Mouse (Mus musculus) intestine, postnatal 0 days (tissue): Measurements from ENCODE around the gene Ccdc28a. TPM values are rescaled to one million over a fixed set of nuclear protein-coding genes. Genes with fewer than 3 reads are reported as not detected.

Source experiments
- ATAC-seq: fragments of 200-750 bp; cut with Nextera tagmentation; 2 replicates; pipeline ENCODE4 v1.8.0; 2017; ENCODE audit warnings: mild to moderate bottlenecking, moderate TSS enrichment, moderate library complexity
- H3K27ac ChIP-seq: fragments of 300-500 bp; sonication (generic); 2 replicates; pipeline ENCODE4 v1.5.1; 2014; ENCODE audit warnings: mild to moderate bottlenecking, low read depth, low read length, moderate library complexity
- H3K27me3 ChIP-seq: fragments of 300-500 bp; sonication (generic); replicated peaks from 2 replicates; pipeline ENCODE4 v1.6.1; 2014; ENCODE audit warnings: low read length, mixed read lengths; ENCODE audit not compliant: control insufficient read depth, insufficient read depth
- H3K36me3 ChIP-seq: fragments of 300-500 bp; sonication (generic); 2 replicates; pipeline ENCODE4 v1.6.1; 2014; ENCODE audit warnings: mild to moderate bottlenecking, moderate library complexity; ENCODE audit not compliant: control insufficient read depth, insufficient read depth
- H3K4me1 ChIP-seq: fragments of 300-500 bp; sonication (generic); replicated peaks from 2 replicates; pipeline ENCODE4 v1.6.1; 2014; ENCODE audit warnings: antibody characterized with exemption, low read length, mixed read lengths; ENCODE audit not compliant: control insufficient read depth, insufficient read depth
- H3K4me2 ChIP-seq: fragments of 300-500 bp; sonication (generic); replicated peaks from 2 replicates; pipeline ENCODE4 v1.6.1; 2014; ENCODE audit warnings: low read depth, mild to moderate bottlenecking, moderate library complexity
- H3K4me3 ChIP-seq: fragments of 300-500 bp; sonication (generic); 2 replicates; pipeline ENCODE4 v1.5.1; 2014; ENCODE audit warnings: low read depth, low read length
- H3K9ac ChIP-seq: fragments of 300-500 bp; sonication (generic); 2 replicates; pipeline ENCODE4 v1.6.1; 2014; ENCODE audit warnings: mild to moderate bottlenecking, low read depth, low read length
- H3K9me3 ChIP-seq: fragments of 300-500 bp; sonication (generic); 2 replicates; pipeline ENCODE4 v1.6.1; 2016; ENCODE audit warnings: mixed run types; ENCODE audit not compliant: control insufficient read depth
- CTCF ChIP-seq: sonication (generic); IDR thresholded peaks from 2 replicates; pipeline ENCODE4 v1.5.1; 2016; ENCODE audit warnings: low read depth, mild to moderate bottlenecking, control low read depth, antibody characterized with exemption, moderate library complexity
- WGBS: fragments of 180-500 bp; shearing (Covaris S2); extraction: QIAGEN DNeasy Blood & Tissue Kit; methylation state at CpG from one replicate; pipeline ENCODE4 v1.1.7; 2014; 5-methylcytosine and 5-hydroxymethylcytosine counted together
- polyA plus RNA-seq: library from polyadenylated mRNA; unstranded; fragments of >200 nt; fragmentation: Nextera tagmentation; extraction: Ambion mirVana; gene quantifications from 2 replicates; pipeline ENCODE4 v1.2.1, GENCODE M21; 2015

The Ccdc28a gene
- polyA plus RNA-seq, 1 experiment from 2014 or later: 36.6 TPM

- no peaks in the 10 kb centered on the region for H3K27me3 ChIP-seq
- H3K9ac ChIP-seq: no peak overlapping the region
- 72% methylated on average over 4 of the region's 4 CpGs for WGBS
- no peaks in the 10 kb centered on the region; the same call in 1 of the 2 replicates for H3K4me1 ChIP-seq
- no peaks in the 10 kb centered on the region for H3K9me3 ChIP-seq
- no peak overlapping the region for H3K27ac ChIP-seq
- ATAC-seq: no peak
- TF ChIP-seq CTCF: no peak
- peaks cover 6% of the 10 kb centered on the region; the same call in 1 of the 2 replicates for H3K36me3 ChIP-seq
- no peak overlapping the region for H3K4me3 ChIP-seq
- no peak overlapping the region for H3K4me2 ChIP-seq
These were observed 21.4 kb downstream of the Ccdc28a start for GRCm38 (mm10) chr10:18213373-18213772.

- TF ChIP-seq CTCF: peak; percentile 90
- Histone ChIP-seq H3K4me2 (no peak within 1 kb of the TSS; the same call in 1 of the 2 replicates), H3K9me3 (no peaks in the 10 kb centered on the region), H3K36me3 (peaks cover 3% of the 10 kb centered on the region; the same call in 1 of the 2 replicates), H3K27ac (no peak within 1 kb of the TSS), H3K4me1 (no peaks in the 10 kb centered on the region; the same call in 1 of the 2 replicates), H3K4me3 (no peak within 1 kb of the TSS), H3K9ac (no peak within 1 kb of the TSS), H3K27me3 (no peaks in the 10 kb centered on the region)
- 9% methylated on average over 11 of the region's 11 CpGs for WGBS
- peak; percentile 49; the same call in 1 of the 2 replicates for ATAC-seq
These were observed 24.1 kb downstream of the Ccdc28a start, which contains the start of gene Ect2l for GRCm38 (mm10) chr10:18210726-18211125. TSS of gene Ect2l (minus strand) at chr10:18210890.

GRCm38 (mm10) chr10:18210119-18210518 lies 24.7 kb downstream of the Ccdc28a start:
- Histone ChIP-seq H3K4me1 (no peaks in the 10 kb centered on the region; the same call in 1 of the 2 replicates), H3K4me3 (no peak overlapping the region), H3K9me3 (no peaks in the 10 kb centered on the region), H3K4me2 (no peak overlapping the region), H3K36me3 (peaks cover 3% of the 10 kb centered on the region; the same call in 1 of the 2 replicates), H3K27me3 (no peaks in the 10 kb centered on the region), H3K9ac (no peak overlapping the region), H3K27ac (no peak overlapping the region)
- 56% methylated on average over 6 of the region's 6 CpGs for WGBS
- ATAC-seq: no peak
- TF ChIP-seq CTCF: no peak

GRCm38 (mm10) chr10:18204067-18204466 lies 30.7 kb downstream of the Ccdc28a start:
- Histone ChIP-seq H3K27me3 (no peaks in the 10 kb centered on the region), H3K9me3 (no peaks in the 10 kb centered on the region), H3K27ac (no peak overlapping the region), H3K4me2 (no peak overlapping the region; the same call in 1 of the 2 replicates), H3K36me3 (no peaks in the 10 kb centered on the region), H3K4me3 (no peak overlapping the region), H3K9ac (no peak overlapping the region), H3K4me1 (no peaks in the 10 kb centered on the region)
- TF ChIP-seq CTCF: no peak
- no peak for ATAC-seq
- WGBS: 28% methylated on average over 7 of the region's 7 CpGs

DNA sequence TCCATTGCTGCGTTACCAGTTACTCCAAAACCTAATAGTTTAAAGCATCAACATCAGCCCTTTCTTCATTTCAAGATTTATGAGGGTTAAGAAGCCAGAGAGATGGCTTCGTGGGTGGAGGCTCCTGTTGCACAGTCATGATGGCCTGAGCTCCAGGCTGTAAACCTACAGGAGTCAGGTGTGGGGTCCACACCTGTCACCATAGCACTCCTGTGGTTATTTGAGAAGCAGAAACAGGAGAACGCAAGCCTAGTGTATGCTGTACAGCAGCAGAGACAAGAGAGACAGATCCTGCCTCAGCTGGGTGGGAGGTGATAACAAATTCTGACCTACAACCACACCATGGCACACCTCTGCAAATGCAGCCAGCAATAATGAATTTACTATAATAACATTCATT lies 32.4 kb downstream of the Ccdc28a start:
- no peak for TF ChIP-seq CTCF
- H3K4me1 ChIP-seq: no peaks in the 10 kb centered on the region
- no peaks in the 10 kb centered on the region for H3K9me3 ChIP-seq
- 79% methylated on average over 3 of the region's 3 CpGs for WGBS
- no peak for ATAC-seq
- no peak overlapping the region for H3K4me3 ChIP-seq
- H3K27ac ChIP-seq: no peak overlapping the region
- H3K4me2 ChIP-seq: no peak overlapping the region
- H3K27me3 ChIP-seq: no peaks in the 10 kb centered on the region
- H3K9ac ChIP-seq: no peak overlapping the region
- H3K36me3 ChIP-seq: no peaks in the 10 kb centered on the region

GRCm38 (mm10) chr10:18200656-18201055 lies 34.1 kb downstream of the Ccdc28a start:
- Histone ChIP-seq H3K9me3 (no peaks in the 10 kb centered on the region), H3K4me2 (no peak overlapping the region), H3K36me3 (no peaks in the 10 kb centered on the region), H3K9ac (no peak overlapping the region), H3K4me3 (no peak overlapping the region), H3K27me3 (no peaks in the 10 kb centered on the region), H3K27ac (no peak overlapping the region), H3K4me1 (no peaks in the 10 kb centered on the region)
- no peak for ATAC-seq
- no peak for TF ChIP-seq CTCF
- 76% methylated on average over 9 of the region's 9 CpGs for WGBS

DNA sequence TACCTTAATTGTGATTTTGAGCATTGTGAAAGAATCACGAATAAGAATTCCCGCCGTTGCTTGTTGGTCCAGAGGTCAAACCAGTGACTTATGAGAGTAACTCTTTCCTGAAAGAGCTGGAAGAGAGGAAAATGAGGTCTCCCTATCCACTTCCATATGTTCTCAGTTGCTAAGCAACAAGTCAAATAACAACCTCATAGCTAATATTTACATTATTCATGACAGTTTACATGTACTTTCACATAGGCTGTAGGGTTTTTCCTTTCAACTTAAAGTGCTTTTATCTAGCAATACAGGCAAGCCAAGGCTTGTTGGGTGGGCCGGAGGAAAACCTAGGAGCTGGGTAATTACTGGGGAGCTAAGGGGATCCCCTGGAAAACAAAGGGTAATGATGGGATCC lies 34.9 kb downstream of the Ccdc28a start:
- H3K9ac ChIP-seq: no peak overlapping the region
- no peak for ATAC-seq
- no peak overlapping the region for H3K4me2 ChIP-seq
- 38% methylated on average over 4 of the region's 4 CpGs for WGBS
- H3K36me3 ChIP-seq: no peaks in the 10 kb centered on the region
- TF ChIP-seq CTCF: no peak
- H3K27ac ChIP-seq: no peak overlapping the region
- no peak overlapping the region for H3K4me3 ChIP-seq
- H3K9me3 ChIP-seq: no peaks in the 10 kb centered on the region
- no peaks in the 10 kb centered on the region for H3K4me1 ChIP-seq
- no peaks in the 10 kb centered on the region for H3K27me3 ChIP-seq
